Mouse (Mus musculus): Measurements from ENCODE around the gene Lhfpl3. TPM values are rescaled to one million over a fixed set of nuclear protein-coding genes. Genes with fewer than 3 reads are reported as not detected.

The Lhfpl3 gene
- total RNA-seq, 2 experiments from 2014 or later, result not detected

GRCm38 (mm10) chr5:22999811-23000210 lies 254.0 kb downstream of the Lhfpl3 start:
- no peak overlapping the region for H3K27ac ChIP-seq
- no peak for TF ChIP-seq CTCF (IDR thresholded peaks at IDR 0.05)
- DNase-seq, result no peak
- H3K4me3 ChIP-seq, result no peak overlapping the region
- intact Hi-C loops (cut with DNase I), result no loop called here

- no peak overlapping the region for H3K27ac ChIP-seq
- DNase-seq, result no peak
- intact Hi-C loops (cut with DNase I), result no loop called here
- no peak overlapping the region for H3K4me3 ChIP-seq
- TF ChIP-seq CTCF (IDR thresholded peaks at IDR 0.05), result no peak
Measured at GRCm38 (mm10) chr5:23003123-23003797, 257.4 kb downstream of the Lhfpl3 start.

GRCm38 (mm10) chr5:23006207-23006606 lies 260.3 kb downstream of the Lhfpl3 start:
- no peak for DNase-seq
- no peak for TF ChIP-seq CTCF (IDR thresholded peaks at IDR 0.05)
- no peak overlapping the region for H3K27ac ChIP-seq

GRCm38 (mm10) chr5:23010460-23010859 lies 264.6 kb downstream of the Lhfpl3 start:
- intact Hi-C loops (cut with DNase I), result no loop called here
- H3K27ac ChIP-seq, result no peak overlapping the region

More at GRCm38 (mm10) chr5:23006207-23006606, 260.3 kb downstream of the Lhfpl3 start:
- intact Hi-C loops (cut with DNase I), result no loop called here
- H3K4me3 ChIP-seq, result no peak overlapping the region

GRCm38 (mm10) chr5:23013997-23014396 lies 268.1 kb downstream of the Lhfpl3 start:
- intact Hi-C loops (cut with DNase I), result no loop called here
- TF ChIP-seq CTCF (IDR thresholded peaks at IDR 0.05), result no peak
- H3K27ac ChIP-seq, result no peak overlapping the region; the same call in 1 of the 2 replicates
- H3K4me3 ChIP-seq, result no peak overlapping the region
- DNase-seq, result no peak

More at GRCm38 (mm10) chr5:23010460-23010859, 264.6 kb downstream of the Lhfpl3 start:
- DNase-seq, result no peak
- TF ChIP-seq CTCF (IDR thresholded peaks at IDR 0.05), result no peak
- H3K4me3 ChIP-seq, result no peak overlapping the region

GRCm38 (mm10) chr5:23015587-23016335 lies 269.9 kb downstream of the Lhfpl3 start:
- intact Hi-C loops (cut with DNase I), result no loop called here
- Histone ChIP-seq H3K4me3 (no peak overlapping the region), H3K27ac (peak overlapping the region; percentile 62)
- no peak for DNase-seq
- no peak for TF ChIP-seq CTCF (IDR thresholded peaks at IDR 0.05)

GRCm38 (mm10) chr5:23034944-23035726 lies 289.3 kb downstream of the Lhfpl3 start:
- intact Hi-C loops (cut with DNase I), result no loop called here
- TF ChIP-seq CTCF (IDR thresholded peaks at IDR 0.05), result no peak
- Histone ChIP-seq H3K4me3 (no peak overlapping the region), H3K27ac (no peak overlapping the region)
- DNase-seq, result no peak

- DNase-seq, result no peak
- H3K27ac ChIP-seq, result no peak overlapping the region
- intact Hi-C loops (cut with DNase I), result no loop called here
- no peak for TF ChIP-seq CTCF (IDR thresholded peaks at IDR 0.05)
- no peak overlapping the region for H3K4me3 ChIP-seq
Measured at GRCm38 (mm10) chr5:23035727-23036029, 289.8 kb downstream of the Lhfpl3 start.

- no peak for DNase-seq
- TF ChIP-seq CTCF (IDR thresholded peaks at IDR 0.05), result no peak
- Histone ChIP-seq H3K4me3 (no peak overlapping the region), H3K27ac (no peak overlapping the region)
- intact Hi-C loops (cut with DNase I), result no loop called here
Measured at GRCm38 (mm10) chr5:23040429-23040828, 294.6 kb downstream of the Lhfpl3 start.

- no peak for DNase-seq
- intact Hi-C loops (cut with DNase I), result no loop called here
- H3K4me3 ChIP-seq, result no peak overlapping the region
- TF ChIP-seq CTCF (IDR thresholded peaks at IDR 0.05), result no peak
- no peak overlapping the region for H3K27ac ChIP-seq
Measured at GRCm38 (mm10) chr5:23042862-23043261, 297.0 kb downstream of the Lhfpl3 start.

GRCm38 (mm10) chr5:23049083-23049663 lies 303.3 kb downstream of the Lhfpl3 start:
- no peak overlapping the region for H3K27ac ChIP-seq
- no peak for DNase-seq
- intact Hi-C loops (cut with DNase I), result no loop called here
- H3K4me3 ChIP-seq, result no peak overlapping the region
- TF ChIP-seq CTCF (IDR thresholded peaks at IDR 0.05), result no peak

GRCm38 (mm10) chr5:23051458-23051857 lies 305.6 kb downstream of the Lhfpl3 start:
- Histone ChIP-seq H3K27ac (no peak overlapping the region), H3K4me3 (no peak overlapping the region)
- no peak for TF ChIP-seq CTCF (IDR thresholded peaks at IDR 0.05)
- intact Hi-C loops (cut with DNase I), result no loop called here
- no peak for DNase-seq

- DNase-seq, result no peak
Measured at GRCm38 (mm10) chr5:23094894-23095293, 349.0 kb downstream of the Lhfpl3 start.

More at GRCm38 (mm10) chr5:23094894-23095293, 349.0 kb downstream of the Lhfpl3 start:
- Histone ChIP-seq H3K4me3 (no peak overlapping the region), H3K27ac (no peak overlapping the region)
- intact Hi-C loops (cut with DNase I), result no loop called here
- TF ChIP-seq CTCF (IDR thresholded peaks at IDR 0.05), result no peak
